Mouse (Mus musculus) hindbrain, postnatal 0 days (tissue): Measurements from ENCODE around the gene Nt5c2. TPM values are rescaled to one million over a fixed set of nuclear protein-coding genes. Genes with fewer than 3 reads are reported as not detected.

Experiments used
- ATAC-seq: fragments of 200-750 bp; cut with Nextera tagmentation; 2 replicates; pipeline ENCODE4 v1.8.0; 2017; ENCODE audit warnings: mild to moderate bottlenecking, moderate TSS enrichment, moderate library complexity
- DNase-seq: peaks from one replicate; pipeline ENCODE4 v3.0.0-alpha.2; 2015; ENCODE audit warnings: low spot score
- H3K27ac ChIP-seq: fragments of 300-500 bp; sonication (generic); 2 replicates; pipeline ENCODE4 v1.5.1; 2014; ENCODE audit warnings: mild to moderate bottlenecking
- H3K27me3 ChIP-seq: fragments of 300-500 bp; sonication (generic); 2 replicates; pipeline ENCODE4 v1.6.1; 2014; ENCODE audit warnings: low read length, mixed read lengths; ENCODE audit not compliant: insufficient read depth
- H3K36me3 ChIP-seq: fragments of 300-500 bp; sonication (generic); 2 replicates; pipeline ENCODE4 v1.6.1; 2014; ENCODE audit warnings: low read length, mixed read lengths; ENCODE audit not compliant: insufficient read depth
- H3K4me1 ChIP-seq: fragments of 300-500 bp; sonication (generic); 2 replicates; pipeline ENCODE4 v1.6.1; 2014; ENCODE audit warnings: antibody characterized with exemption, low read length, mixed read lengths; ENCODE audit not compliant: insufficient read depth
- H3K4me2 ChIP-seq: fragments of 300-500 bp; sonication (generic); 2 replicates; pipeline ENCODE4 v1.6.1; 2014; ENCODE audit warnings: low read depth, mild to moderate bottlenecking, low read length, moderate library complexity, mixed read lengths
- H3K4me3 ChIP-seq: fragments of 300-500 bp; sonication (generic); 2 replicates; pipeline ENCODE4 v1.5.1; 2014; ENCODE audit warnings: low read length
- H3K9ac ChIP-seq: fragments of 300-500 bp; sonication (generic); replicated peaks from 2 replicates; pipeline ENCODE4 v1.6.1; 2014; ENCODE audit warnings: mild to moderate bottlenecking, low read length, moderate library complexity, mixed read lengths
- H3K9me3 ChIP-seq: fragments of 300-500 bp; sonication (generic); 2 replicates; pipeline ENCODE4 v1.6.1; 2016; ENCODE audit warnings: low read length, mixed read lengths
- CTCF ChIP-seq: IDR thresholded peaks from 2 replicates; pipeline ENCODE4 v1.5.1; 2016; ENCODE audit warnings: antibody characterized with exemption, control low read depth, low read depth
- WGBS: fragments of 180-500 bp; shearing (Covaris S2); extraction: QIAGEN DNeasy Blood & Tissue Kit; methylation state at CpG from one replicate; pipeline ENCODE4 v1.1.7; 2014; 5-methylcytosine and 5-hydroxymethylcytosine counted together
- polyA plus RNA-seq: library from polyadenylated mRNA; unstranded; fragments of >200 nt; fragmentation: Nextera tagmentation; extraction: Ambion mirVana; gene quantifications from 2 replicates; pipeline ENCODE4 v1.2.1, GENCODE M21; 2015
- total RNA-seq: library from RNA; depleted of rRNA; stranded (reverse); fragments of >200 nt; gene quantifications from 2 replicates; pipeline ENCODE4 v1.2.3, GENCODE M21; 2014

Nt5c2 gene
- total and polyA plus RNA-seq, 2 experiments from 2014 or later = 43.4 to 79.8 TPM

GRCm38 (mm10) chr19:47018330-47018729 is 3.4 kb upstream of the Nt5c2 start:
- ATAC-seq (no peak), DNase-seq (peak; percentile 27)
- peak overlapping the region; percentile 59 for H3K27ac ChIP-seq
- TF ChIP-seq CTCF = no peak
- H3K27me3 ChIP-seq = 0 out of 2 replicates have a peak, but pooled peaks cover 7% of the 10 kb centered on the region
- H3K4me1 ChIP-seq = peaks cover 12% of the 10 kb centered on the region; the same call in 1 of the 2 replicates
- peak overlapping the region; percentile 67 for H3K4me2 ChIP-seq
- H3K4me3 ChIP-seq = peak overlapping the region; percentile 73
- H3K9me3 ChIP-seq = no peaks in the 10 kb centered on the region
- peaks cover 16% of the 10 kb centered on the region; the same call in 1 of the 2 replicates for H3K36me3 ChIP-seq
- H3K9ac ChIP-seq = peak overlapping the region; percentile 52
- 12% methylated on average over 2 of the region's 2 CpGs for WGBS

- DNase-seq (peak; percentile 34), ATAC-seq (no peak)
- H3K9me3 ChIP-seq = no peaks in the 10 kb centered on the region
- TF ChIP-seq CTCF = no peak; the same call in 1 of the 2 replicates
- peak overlapping the region; percentile 73 for H3K4me3 ChIP-seq
- H3K4me1 ChIP-seq = peaks cover 16% of the 10 kb centered on the region; the same call in 1 of the 2 replicates
- H3K4me2 ChIP-seq = peak overlapping the region; percentile 67
- H3K27me3 ChIP-seq = 0 out of 2 replicates have a peak, but pooled peaks cover 7% of the 10 kb centered on the region
- peaks cover 12% of the 10 kb centered on the region; the same call in 1 of the 2 replicates for H3K36me3 ChIP-seq
- peak overlapping the region; percentile 59 for H3K27ac ChIP-seq
- WGBS = 2% methylated on average over 3 of the region's 3 CpGs
- H3K9ac ChIP-seq = peak overlapping the region; percentile 52
Measured at GRCm38 (mm10) chr19:47017831-47018230, 2.9 kb upstream of the Nt5c2 start.

DNA sequence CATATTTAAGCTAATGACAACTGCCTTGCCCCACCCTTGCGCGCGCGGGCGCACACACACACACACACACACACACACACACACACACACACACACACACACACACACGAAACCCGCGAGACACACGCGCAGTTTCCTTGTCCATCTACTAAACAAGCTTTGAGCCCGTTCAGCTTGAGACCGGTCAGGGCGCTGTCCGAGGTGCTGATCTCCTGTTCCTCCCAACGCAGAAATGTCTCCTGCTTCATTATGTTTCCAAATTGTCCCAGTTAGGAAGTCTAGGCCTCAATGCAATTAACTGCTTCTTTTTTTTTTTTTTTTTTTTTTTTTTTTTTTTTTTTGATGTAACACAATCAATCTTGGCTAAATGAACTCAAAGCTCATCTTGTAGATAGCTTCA is 1.5 kb upstream of the Nt5c2 start:
- TF ChIP-seq CTCF = no peak
- peak; percentile 74 for DNase-seq
- Histone ChIP-seq H3K9me3 (no peaks in the 10 kb centered on the region), H3K4me1 (peaks cover 16% of the 10 kb centered on the region; the same call in 1 of the 2 replicates), H3K4me2 (peak overlapping the region; percentile 67), H3K27me3 (0 out of 2 replicates have a peak, but pooled peaks cover 7% of the 10 kb centered on the region), H3K4me3 (peak overlapping the region; percentile 73), H3K36me3 (0 out of 2 replicates have a peak, but pooled peaks cover under 1% of the 10 kb centered on the region), H3K9ac (peak overlapping the region; percentile 92; the same call in 1 of the 2 replicates), H3K27ac (0 out of 2 replicates have a peak overlapping the region, but pooled peaks have one; percentile 98)
- no peak for ATAC-seq
- WGBS = under 1% methylated on average over 15 of the region's 15 CpGs

DNA sequence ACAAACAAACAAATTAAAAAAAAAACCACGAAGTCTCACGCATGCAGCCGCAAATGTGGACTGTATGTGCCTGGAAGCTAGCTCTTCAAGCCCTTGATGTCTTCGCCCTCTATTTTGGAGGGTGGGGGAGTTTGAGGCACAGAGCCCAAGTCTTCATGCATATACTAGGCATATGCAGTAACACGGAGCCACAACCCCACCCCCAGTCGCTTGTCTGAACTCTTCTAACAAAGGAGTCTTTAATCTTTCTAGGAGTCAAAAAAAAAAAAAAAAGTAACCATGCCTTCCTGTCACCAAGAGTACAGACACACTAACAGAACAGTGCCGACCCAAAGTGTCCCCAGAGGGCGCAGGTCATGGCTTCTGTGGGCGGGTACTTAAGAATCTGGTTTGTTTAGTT is 1.0 kb upstream of the Nt5c2 start:
- ATAC-seq (no peak), DNase-seq (peak; percentile 27)
- Histone ChIP-seq H3K4me2 (peak overlapping the region; percentile 67), H3K36me3 (no peaks in the 10 kb centered on the region), H3K4me1 (peaks cover 16% of the 10 kb centered on the region; the same call in 1 of the 2 replicates), H3K27me3 (0 out of 2 replicates have a peak, but pooled peaks cover 7% of the 10 kb centered on the region), H3K4me3 (peak overlapping the region; percentile 73), H3K9me3 (no peaks in the 10 kb centered on the region), H3K9ac (peak overlapping the region; percentile 92), H3K27ac (peak overlapping the region; percentile 98; the same call in 1 of the 2 replicates)
- WGBS = 1% methylated on average over 9 of the region's 9 CpGs
- TF ChIP-seq CTCF = no peak

GRCm38 (mm10) chr19:47015396-47015795 is 443 bp upstream of the Nt5c2 start:
- DNase-seq = peak; percentile 57
- Histone ChIP-seq H3K27ac (peak overlapping the region; percentile 98), H3K27me3 (0 out of 2 replicates have a peak, but pooled peaks cover 7% of the 10 kb centered on the region), H3K9ac (peak overlapping the region; percentile 92), H3K4me1 (peaks cover 16% of the 10 kb centered on the region; the same call in 1 of the 2 replicates), H3K4me2 (peak overlapping the region; percentile 67), H3K36me3 (no peaks in the 10 kb centered on the region), H3K4me3 (peak overlapping the region; percentile 73), H3K9me3 (no peaks in the 10 kb centered on the region)
- ATAC-seq = peak; percentile 12; the same call in 1 of the 2 replicates
- WGBS = under 1% methylated on average over 37 of the region's 37 CpGs
- TF ChIP-seq CTCF = no peak

DNA sequence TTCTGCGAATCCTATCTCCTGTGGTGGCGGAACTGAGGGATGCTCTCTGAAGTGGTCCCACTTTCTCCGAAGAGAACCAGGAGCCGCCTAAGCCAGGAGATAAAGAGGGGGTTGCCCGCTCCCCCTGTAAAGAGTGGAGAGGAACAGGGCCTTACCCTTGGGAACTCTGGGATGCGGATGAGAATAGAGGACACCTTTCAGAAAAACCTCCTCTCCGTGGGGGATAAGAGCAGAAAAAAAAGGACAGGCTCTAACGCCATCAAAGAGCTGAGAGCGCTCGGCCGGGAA is 850 bp downstream of the Nt5c2 start:
- no peaks in the 10 kb centered on the region for H3K9me3 ChIP-seq
- 2% methylated on average over 11 of the region's 11 CpGs for WGBS
- peak overlapping the region; percentile 98 for H3K27ac ChIP-seq
- peaks cover 11% of the 10 kb centered on the region; the same call in 1 of the 2 replicates for H3K4me1 ChIP-seq
- no peak for TF ChIP-seq CTCF
- ATAC-seq (peak; percentile 19), DNase-seq (no peak)
- H3K27me3 ChIP-seq = 0 out of 2 replicates have a peak, but pooled peaks cover 7% of the 10 kb centered on the region
- H3K36me3 ChIP-seq = no peaks in the 10 kb centered on the region
- peak overlapping the region; percentile 73 for H3K4me3 ChIP-seq
- peak overlapping the region; percentile 67 for H3K4me2 ChIP-seq
- H3K9ac ChIP-seq = peak overlapping the region; percentile 92
